Mouse (Mus musculus) liver, embryonic 13.5 days (tissue): ENCODE data around the gene Stau1. TPM values are rescaled to one million over a fixed set of nuclear protein-coding genes. Genes with fewer than 3 reads are reported as not detected.

Source experiments
- ATAC-seq: fragments of 200-750 bp; cut with Nextera tagmentation; 2 replicates; pipeline ENCODE4 v1.8.0; 2017; ENCODE audit warnings: low read depth, mild to moderate bottlenecking, moderate number of reproducible peaks, moderate library complexity
- DNase-seq: peaks from one replicate; pipeline ENCODE4 v3.0.0; 2022
- H3K27ac ChIP-seq: fragments of 300-500 bp; sonication (generic); 2 replicates; pipeline ENCODE4 v1.5.1; 2015; ENCODE audit warnings: moderate library complexity, mild to moderate bottlenecking, inconsistent platforms
- H3K27me3 ChIP-seq: fragments of 300-500 bp; sonication (generic); 2 replicates; pipeline ENCODE4 v1.6.1; 2015; ENCODE audit warnings: mild to moderate bottlenecking, inconsistent platforms
- H3K36me3 ChIP-seq: fragments of 300-500 bp; sonication (generic); 2 replicates; pipeline ENCODE4 v1.6.1; 2015; ENCODE audit warnings: mild to moderate bottlenecking, inconsistent platforms
- H3K4me1 ChIP-seq: fragments of 300-500 bp; sonication (generic); replicated peaks from 2 replicates; pipeline ENCODE4 v1.6.1; 2015; ENCODE audit warnings: inconsistent platforms
- H3K4me2 ChIP-seq: fragments of 300-500 bp; sonication (generic); 2 replicates; pipeline ENCODE4 v1.6.1; 2015; ENCODE audit warnings: inconsistent platforms, mild to moderate bottlenecking, moderate library complexity
- H3K4me3 ChIP-seq: fragments of 300-500 bp; sonication (generic); replicated peaks from 2 replicates; pipeline ENCODE4 v1.5.1; 2015; ENCODE audit warnings: mild to moderate bottlenecking, inconsistent platforms
- H3K9ac ChIP-seq: fragments of 300-500 bp; sonication (generic); 2 replicates; pipeline ENCODE4 v1.6.1; 2015; ENCODE audit warnings: mild to moderate bottlenecking, inconsistent platforms
- H3K9me3 ChIP-seq: fragments of 300-500 bp; sonication (generic); replicated peaks from 2 replicates; pipeline ENCODE4 v1.6.1; 2016; ENCODE audit warnings: inconsistent platforms
- WGBS: fragments of 180-500 bp; shearing (Covaris S2); methylation state at CpG from one replicate; pipeline ENCODE4 v1.1.7; 2015; ENCODE audit not compliant: insufficient replicate concordance; 5-methylcytosine and 5-hydroxymethylcytosine counted together
- polyA plus RNA-seq: library from polyadenylated mRNA; unstranded; fragments of >200 nt; fragmentation: Nextera tagmentation; extraction: Ambion mirVana; gene quantifications from 2 replicates; pipeline ENCODE4 v1.2.1, GENCODE M21; 2015

The Stau1 gene
- polyA plus RNA-seq, 1 experiment from 2014 or later, result 24.2 TPM

DNA sequence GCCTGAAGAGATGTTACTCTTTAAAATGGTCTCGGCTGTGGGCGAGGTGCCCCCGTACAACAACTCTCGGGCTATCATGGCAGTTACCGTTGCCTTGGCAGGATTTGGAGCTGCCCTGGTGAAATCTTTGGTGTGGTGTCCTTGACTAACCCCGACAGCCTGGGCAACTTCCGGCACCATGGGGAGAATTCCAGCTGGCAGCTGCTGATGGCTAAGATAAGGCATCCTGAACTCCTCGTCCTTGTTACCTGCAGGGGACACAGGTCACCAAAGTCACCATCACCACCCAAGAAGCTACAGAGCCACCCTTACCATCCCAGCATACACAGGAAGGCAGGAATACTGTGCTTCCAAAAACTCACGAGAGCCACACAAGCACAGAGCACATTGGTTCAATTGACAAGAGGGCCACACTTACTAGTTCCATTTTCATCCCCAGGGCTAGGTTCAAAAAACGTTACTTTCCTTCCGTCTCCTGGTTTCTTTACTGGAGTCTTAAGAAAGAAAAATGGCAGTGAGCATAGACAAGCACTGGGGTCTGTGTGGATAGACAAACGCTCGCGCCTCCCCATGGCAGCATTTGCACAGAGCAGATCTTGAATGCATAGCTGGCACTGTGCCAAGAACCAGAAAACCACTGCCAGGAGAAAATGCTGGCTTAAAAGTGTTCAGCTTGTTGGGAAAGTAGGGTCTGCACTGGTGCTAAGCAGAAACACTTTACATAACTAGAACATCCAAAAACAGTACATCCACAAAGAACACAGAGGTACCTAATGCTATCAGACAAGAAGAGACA lies 45.0 kb downstream of the Stau1 start:
- Histone ChIP-seq H3K27ac (no peak overlapping the region), H3K9ac (no peak overlapping the region), H3K9me3 (no peaks in the 10 kb centered on the region), H3K4me1 (no peaks in the 10 kb centered on the region), H3K4me3 (no peak overlapping the region), H3K4me2 (no peak overlapping the region), H3K27me3 (no peaks in the 10 kb centered on the region), H3K36me3 (peaks cover 99% of the 10 kb centered on the region)
- ATAC-seq, result no peak
- WGBS, result 82% methylated on average over 14 of the region's 14 CpGs
- no peak for DNase-seq

DNA sequence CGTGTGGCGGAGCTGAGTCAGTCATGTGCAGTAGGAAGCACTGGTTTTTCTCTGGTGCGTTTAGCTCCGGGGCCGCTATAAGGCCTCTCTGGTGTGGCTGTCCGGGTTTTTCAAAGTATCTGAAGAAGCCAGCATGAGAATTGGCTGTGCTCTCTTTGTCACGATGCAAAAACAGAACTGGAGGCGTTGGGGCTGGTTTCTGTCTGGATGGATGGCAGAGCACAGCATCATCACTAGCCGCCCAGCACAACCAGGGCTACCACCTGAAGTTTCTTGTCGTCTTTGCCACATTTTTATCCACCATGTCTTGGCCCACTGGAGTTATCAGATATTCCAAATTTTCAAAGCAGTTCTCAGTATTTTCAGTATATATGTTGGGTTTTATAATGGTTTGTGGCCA lies 47.2 kb downstream of the Stau1 start:
- Histone ChIP-seq H3K4me2 (no peak overlapping the region), H3K9me3 (no peaks in the 10 kb centered on the region), H3K9ac (no peak overlapping the region), H3K4me3 (no peak overlapping the region), H3K36me3 (peaks cover 98% of the 10 kb centered on the region), H3K27me3 (no peaks in the 10 kb centered on the region), H3K4me1 (no peaks in the 10 kb centered on the region), H3K27ac (no peak overlapping the region)
- DNase-seq (no peak), ATAC-seq (no peak)
- WGBS, result 84% methylated on average over 10 of the region's 10 CpGs

DNA sequence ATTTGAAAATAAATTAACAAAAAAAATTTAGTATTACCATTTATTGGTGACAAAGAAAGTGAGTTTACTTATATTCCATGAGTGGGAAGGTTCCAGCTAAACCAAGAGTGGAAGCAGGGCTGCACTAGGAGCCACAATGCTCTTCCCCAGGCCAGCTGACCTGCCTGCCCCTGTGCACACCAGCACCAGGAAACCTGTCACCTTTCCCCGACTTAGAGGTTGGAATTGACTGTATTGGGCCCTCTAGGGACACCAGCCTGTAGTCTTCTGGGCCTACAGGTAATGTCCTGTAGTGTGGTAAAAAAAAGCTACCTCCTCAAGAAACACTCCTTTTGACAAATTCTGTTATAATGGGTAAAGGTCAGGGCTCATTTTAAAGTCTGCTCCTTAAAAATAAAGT lies 47.9 kb downstream of the Stau1 start:
- no peaks in the 10 kb centered on the region for H3K27me3 ChIP-seq
- H3K9ac ChIP-seq, result no peak overlapping the region
- no peak overlapping the region for H3K4me3 ChIP-seq
- H3K4me1 ChIP-seq, result no peaks in the 10 kb centered on the region
- ATAC-seq (no peak), DNase-seq (no peak)
- H3K36me3 ChIP-seq, result peaks cover 98% of the 10 kb centered on the region
- no peaks in the 10 kb centered on the region for H3K9me3 ChIP-seq
- H3K4me2 ChIP-seq, result no peak overlapping the region
- H3K27ac ChIP-seq, result no peak overlapping the region
- WGBS, result 53% methylated on average over 1 of the region's 1 CpGs

DNA sequence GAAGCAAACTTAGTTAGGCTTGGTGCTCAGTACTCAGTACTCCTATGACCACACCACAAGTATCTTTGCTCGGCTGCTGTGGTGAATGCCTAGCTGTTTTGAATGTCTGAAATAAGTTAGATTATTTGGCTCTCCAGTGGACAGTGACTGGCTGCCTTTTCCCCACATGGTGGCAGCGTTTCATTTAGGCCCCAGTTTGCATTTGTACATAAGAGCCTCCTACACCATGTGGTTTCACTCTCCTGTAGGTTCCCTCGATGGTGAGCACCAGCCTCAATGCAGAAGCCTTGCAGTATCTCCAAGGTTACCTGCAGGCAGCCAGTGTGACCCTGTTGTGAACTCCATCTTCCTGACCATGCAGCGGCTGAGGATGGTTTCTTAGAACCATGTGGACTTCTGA lies 50.6 kb downstream of the Stau1 start:
- ATAC-seq (peak; percentile 40; the same call in 1 of the 2 replicates), DNase-seq (no peak)
- WGBS, result 57% methylated on average over 4 of the region's 4 CpGs
- Histone ChIP-seq H3K27me3 (no peaks in the 10 kb centered on the region), H3K4me1 (no peaks in the 10 kb centered on the region), H3K9me3 (no peaks in the 10 kb centered on the region), H3K27ac (no peak overlapping the region), H3K36me3 (peaks cover 98% of the 10 kb centered on the region), H3K9ac (no peak overlapping the region), H3K4me2 (no peak overlapping the region), H3K4me3 (no peak overlapping the region)

DNA sequence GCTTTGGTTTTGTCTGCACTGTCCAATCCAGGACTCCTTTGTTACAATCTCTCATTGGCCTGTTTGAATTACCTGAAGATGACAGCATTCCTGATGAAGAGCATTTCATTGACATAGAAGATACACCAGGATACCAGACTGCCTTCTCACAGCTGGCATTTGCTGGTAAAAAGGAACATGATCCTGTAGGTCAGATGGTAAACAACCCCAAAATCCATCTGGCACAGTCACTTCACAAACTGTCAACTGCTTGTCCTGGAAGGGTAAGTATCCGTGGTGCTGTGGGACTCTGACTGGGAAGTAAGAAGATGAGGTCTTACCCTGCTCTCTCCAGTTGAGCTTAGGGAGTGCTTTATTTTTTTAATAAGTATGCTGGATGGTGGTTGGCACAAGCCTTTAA lies 51.8 kb downstream of the Stau1 start:
- no peak overlapping the region for H3K27ac ChIP-seq
- DNase-seq, result no peak

DNA sequence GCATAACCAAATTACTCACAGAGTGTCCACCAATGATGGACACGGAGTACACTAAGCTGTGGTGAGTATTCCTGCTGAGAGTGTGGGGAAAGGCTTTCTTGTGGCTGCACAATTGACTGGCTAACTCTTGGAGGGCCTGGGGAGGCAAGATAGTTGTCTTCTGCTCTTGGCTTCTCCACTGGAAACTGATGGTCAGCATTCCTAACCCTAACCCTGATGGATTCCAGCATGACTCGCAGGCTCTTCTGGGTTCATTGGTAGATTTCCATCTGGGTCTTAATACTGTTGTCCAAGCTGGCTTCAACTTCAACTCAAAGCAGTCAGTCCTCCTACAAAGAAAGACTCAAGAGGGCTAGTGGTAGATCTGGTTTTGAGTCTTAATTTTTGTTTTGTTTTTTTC lies 53.0 kb downstream of the Stau1 start:
- peaks cover 96% of the 10 kb centered on the region for H3K36me3 ChIP-seq
- no peak for ATAC-seq
- 89% methylated on average over 2 of the region's 2 CpGs for WGBS

More for the DNA sequence above, 51.8 kb downstream of the Stau1 start:
- no peak for ATAC-seq
- no peak overlapping the region for H3K4me3 ChIP-seq
- WGBS, result 68% methylated on average over 1 of the region's 1 CpGs
- H3K4me1 ChIP-seq, result no peaks in the 10 kb centered on the region
- H3K9me3 ChIP-seq, result no peaks in the 10 kb centered on the region
- H3K36me3 ChIP-seq, result peaks cover 96% of the 10 kb centered on the region
- H3K27me3 ChIP-seq, result no peaks in the 10 kb centered on the region
- no peak overlapping the region for H3K9ac ChIP-seq
- H3K4me2 ChIP-seq, result no peak overlapping the region

DNA sequence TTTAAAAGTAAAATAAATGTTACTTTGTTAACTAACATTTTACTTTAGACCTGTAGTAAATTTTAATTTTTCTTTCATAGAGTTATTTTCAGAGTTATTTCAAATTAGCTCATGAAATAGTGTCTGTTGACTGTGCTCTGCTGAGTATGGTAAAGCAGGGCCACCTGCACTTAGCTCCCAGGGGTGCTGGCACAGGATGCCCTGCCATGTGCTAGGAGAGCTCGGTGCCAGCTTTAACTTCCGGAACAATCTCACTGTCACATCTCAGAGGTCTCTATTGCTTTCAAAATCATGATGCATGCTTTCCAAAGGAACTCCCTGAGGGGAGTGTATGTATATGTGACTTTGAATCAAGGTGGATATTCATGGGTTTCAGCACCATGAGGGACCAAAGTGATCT lies 59.9 kb downstream of the Stau1 start:
- H3K4me3 ChIP-seq, result no peak overlapping the region
- no peaks in the 10 kb centered on the region for H3K27me3 ChIP-seq
- WGBS, result 87% methylated on average over 2 of the region's 2 CpGs
- H3K9ac ChIP-seq, result no peak overlapping the region
- H3K36me3 ChIP-seq, result peaks cover 91% of the 10 kb centered on the region
- no peak overlapping the region for H3K27ac ChIP-seq
- no peak for ATAC-seq
- H3K9me3 ChIP-seq, result no peaks in the 10 kb centered on the region
- no peak for DNase-seq
- H3K4me1 ChIP-seq, result no peaks in the 10 kb centered on the region
- no peak overlapping the region for H3K4me2 ChIP-seq

More for the DNA sequence above, 53.0 kb downstream of the Stau1 start:
- Histone ChIP-seq H3K27ac (no peak overlapping the region), H3K9me3 (no peaks in the 10 kb centered on the region), H3K4me3 (no peak overlapping the region), H3K27me3 (no peaks in the 10 kb centered on the region), H3K4me2 (no peak overlapping the region), H3K9ac (no peak overlapping the region), H3K4me1 (no peaks in the 10 kb centered on the region)
- DNase-seq, result no peak

DNA sequence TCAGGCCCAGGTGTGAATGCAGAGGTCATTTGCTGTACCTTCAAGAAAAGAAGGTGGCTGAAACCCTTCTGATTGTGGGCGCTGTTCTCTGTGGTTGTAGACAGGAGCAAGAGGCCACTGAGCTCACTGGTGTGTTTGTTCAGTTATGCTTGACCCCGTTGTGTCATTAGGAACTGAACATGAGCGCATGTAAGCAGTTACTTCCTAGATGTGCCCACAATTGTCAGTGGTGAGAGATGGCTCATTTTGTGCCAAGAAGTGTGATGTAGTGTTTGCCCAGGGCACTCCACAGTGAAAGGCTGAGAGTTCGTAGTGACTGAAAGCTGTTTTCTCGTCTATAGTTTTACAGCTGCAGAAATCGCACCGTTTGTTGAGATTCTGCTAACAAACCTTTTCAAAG lies 60.5 kb downstream of the Stau1 start:
- H3K9ac ChIP-seq, result no peak overlapping the region
- no peak for DNase-seq
- no peak overlapping the region for H3K27ac ChIP-seq
- peaks cover 91% of the 10 kb centered on the region for H3K36me3 ChIP-seq
- no peak for ATAC-seq
- H3K4me3 ChIP-seq, result no peak overlapping the region
- H3K27me3 ChIP-seq, result no peaks in the 10 kb centered on the region
- no peaks in the 10 kb centered on the region for H3K4me1 ChIP-seq
- 88% methylated on average over 7 of the region's 7 CpGs for WGBS
- H3K9me3 ChIP-seq, result no peaks in the 10 kb centered on the region
- no peak overlapping the region for H3K4me2 ChIP-seq

DNA sequence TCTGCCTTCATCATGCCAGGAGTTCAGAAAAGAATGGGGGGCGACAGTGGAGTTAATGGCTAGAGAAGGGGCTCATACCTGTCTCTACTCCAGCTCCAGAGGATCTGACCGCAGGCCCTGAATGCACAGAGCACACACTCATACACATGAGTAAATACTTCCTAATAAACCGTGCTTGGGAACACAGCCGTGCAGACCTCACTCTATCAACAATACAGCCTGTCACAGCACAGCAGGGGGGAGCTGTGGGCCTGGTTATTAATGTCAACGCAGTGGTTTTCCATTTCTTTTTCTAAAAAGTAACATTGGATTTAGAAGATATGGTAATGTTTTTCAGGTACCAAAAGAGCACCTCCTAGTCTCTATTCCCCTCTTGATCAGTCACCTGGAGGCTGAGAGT lies 61.7 kb downstream of the Stau1 start:
- Histone ChIP-seq H3K9me3 (no peaks in the 10 kb centered on the region), H3K27me3 (no peaks in the 10 kb centered on the region), H3K4me3 (no peak overlapping the region), H3K27ac (no peak overlapping the region), H3K4me1 (no peaks in the 10 kb centered on the region), H3K4me2 (no peak overlapping the region), H3K9ac (no peak overlapping the region), H3K36me3 (peaks cover 91% of the 10 kb centered on the region)
- ATAC-seq (no peak), DNase-seq (no peak)
- WGBS, result 87% methylated on average over 5 of the region's 5 CpGs

DNA sequence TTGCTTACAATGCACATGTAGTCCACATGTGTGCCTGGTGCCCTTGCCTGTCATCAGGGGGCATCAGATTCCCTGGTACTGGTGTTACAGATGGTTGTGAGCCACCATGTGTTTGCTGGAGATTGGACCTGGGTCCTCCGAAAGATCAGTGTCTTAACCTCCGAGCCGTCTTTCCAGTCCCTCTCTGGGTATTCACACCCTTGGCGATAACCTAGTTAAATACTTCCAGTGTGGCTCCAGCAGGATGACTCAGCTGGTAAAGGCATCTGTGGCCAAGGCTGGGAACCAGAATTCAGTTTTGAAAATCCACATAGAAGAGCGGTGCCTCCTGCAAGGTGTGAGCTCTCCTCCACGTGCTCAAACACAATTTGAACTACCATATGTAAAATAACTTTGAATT lies 62.2 kb downstream of the Stau1 start:
- Histone ChIP-seq H3K9ac (no peak overlapping the region), H3K4me3 (no peak overlapping the region), H3K36me3 (peaks cover 91% of the 10 kb centered on the region), H3K9me3 (no peaks in the 10 kb centered on the region), H3K4me2 (no peak overlapping the region), H3K27ac (no peak overlapping the region), H3K27me3 (no peaks in the 10 kb centered on the region), H3K4me1 (no peaks in the 10 kb centered on the region)
- DNase-seq (no peak), ATAC-seq (no peak)
- WGBS, result 92% methylated on average over 6 of the region's 6 CpGs

DNA sequence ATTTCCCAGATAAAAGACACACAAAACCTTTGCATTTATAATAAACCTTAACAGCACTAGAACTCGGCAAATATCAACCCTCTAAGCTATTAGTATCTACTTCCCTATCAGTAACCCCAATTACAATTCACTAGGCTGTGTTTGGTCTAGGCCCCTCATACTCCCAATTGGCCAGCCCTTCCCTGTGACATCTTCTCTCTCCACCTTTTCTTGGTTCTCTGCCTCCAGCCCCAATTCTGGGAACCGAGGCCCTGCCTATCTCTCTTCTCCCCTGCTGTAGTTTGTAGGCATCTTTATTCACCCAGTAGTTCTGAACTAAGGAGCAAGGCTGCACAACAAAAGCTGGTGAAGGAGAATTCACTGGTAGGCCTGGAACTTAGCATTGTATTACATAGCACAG lies 72.1 kb downstream of the Stau1 start:
- H3K4me3 ChIP-seq, result no peak overlapping the region
- DNase-seq, result peak; percentile 38
- 35% methylated on average over 2 of the region's 2 CpGs for WGBS
- H3K9me3 ChIP-seq, result no peaks in the 10 kb centered on the region
- peak; percentile 85 for ATAC-seq
- peak overlapping the region; percentile 31; the same call in 1 of the 2 replicates for H3K9ac ChIP-seq
- peaks cover 16% of the 10 kb centered on the region for H3K4me1 ChIP-seq
- H3K27me3 ChIP-seq, result no peaks in the 10 kb centered on the region
- peaks cover 91% of the 10 kb centered on the region for H3K36me3 ChIP-seq
- H3K27ac ChIP-seq, result peak overlapping the region; percentile 45
- H3K4me2 ChIP-seq, result peak overlapping the region; percentile 6; the same call in 1 of the 2 replicates

DNA sequence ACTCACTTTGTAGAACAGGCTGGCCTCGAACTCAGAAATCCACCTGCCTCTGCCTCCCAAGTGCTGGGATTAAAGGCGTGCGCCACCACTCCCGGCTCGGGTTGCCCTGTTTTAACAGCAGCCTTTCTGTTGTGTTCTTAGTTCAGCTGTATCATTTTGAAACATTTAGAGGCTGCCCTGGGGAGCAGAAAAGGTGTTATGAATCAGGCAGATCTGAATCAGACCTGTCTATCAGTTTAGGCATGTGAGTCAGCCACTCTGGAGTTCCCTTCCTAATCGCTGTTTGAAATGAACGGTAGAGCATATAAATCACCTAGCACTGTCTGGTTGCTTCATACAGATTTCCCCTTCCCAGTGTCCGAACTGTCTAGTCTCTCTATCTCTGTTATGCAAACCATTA lies 85.6 kb downstream of the Stau1 start:
- Histone ChIP-seq H3K4me3 (no peak overlapping the region), H3K4me1 (peaks cover 30% of the 10 kb centered on the region), H3K9ac (no peak overlapping the region), H3K27me3 (no peaks in the 10 kb centered on the region), H3K4me2 (no peak overlapping the region), H3K9me3 (no peaks in the 10 kb centered on the region), H3K36me3 (peaks cover 28% of the 10 kb centered on the region), H3K27ac (no peak overlapping the region)
- WGBS, result 81% methylated on average over 8 of the region's 8 CpGs
- ATAC-seq (no peak), DNase-seq (no peak)
